In genomic region chr5:125477533-125477932, GRCm38 (mm10) we compare ENCODE assay signal across 9 mouse cellular contexts. TPM values are rescaled to one million over a fixed set of nuclear protein-coding genes. Genes with fewer than 3 reads are reported as not detected.
DNase-seq lines count a peak whose midpoint lies in the region; ATAC-seq and TF ChIP-seq lines count a peak whose summit lies in the region.
"Had no signal": no experiment of that assay in that cellular context is flagged by ENCODE, and none has a peak within 500 bp of the region (broad histone marks: within the 10 kb centered on the region; RNA-seq: fewer than 3 reads in every experiment).

No protein-coding gene starts in this region.

- DNase-seq in embryo, embryonic 10.5 days (ENCODE audit: low spot score): peak; percentile 23
- no peak for DNase-seq in embryo, embryonic 10 days (ENCODE audit: low spot score)
- no peak for DNase-seq in midbrain, embryonic 11.5 days (ENCODE audit: low spot score, missing footprints)
- DNase-seq in ovary, adult 18-20 months (ENCODE audit: low spot score): no peak
- no peak for DNase-seq in adrenal gland, postnatal 36 days
- DNase-seq in kidney, postnatal 4 days: no peak

- H3K27ac ChIP-seq in bone marrow macrophage, adult 2 months (ENCODE audit: insufficient read depth, low read depth, low read length): no peak overlapping the region
- H3K27ac ChIP-seq in hindbrain, embryonic 13.5 days: no peak overlapping the region
- no peak overlapping the region for H3K27ac ChIP-seq in midbrain, embryonic 11.5 days (ENCODE audit: low read depth, low read length)

- H3K27me3 ChIP-seq in hindbrain, embryonic 13.5 days: no peaks in the 10 kb centered on the region
- H3K27me3 ChIP-seq in midbrain, embryonic 11.5 days (ENCODE audit: control insufficient read depth, insufficient read depth, low read length): no peaks in the 10 kb centered on the region

- no peak for ATAC-seq in hindbrain, embryonic 13.5 days (ENCODE audit: low FRiP score)
- no peak for ATAC-seq in midbrain, embryonic 11.5 days (ENCODE audit: low FRiP score)
- ATAC-seq: lung, postnatal 0 days had no signal

- 76% methylated on average over 7 of the region's 7 CpGs for WGBS in hindbrain, embryonic 13.5 days
- WGBS in midbrain, embryonic 11.5 days: 71% methylated on average over 7 of the region's 7 CpGs

- H3K9me3 ChIP-seq in hindbrain, embryonic 13.5 days: no peaks in the 10 kb centered on the region
- H3K9me3 ChIP-seq in midbrain, embryonic 11.5 days (ENCODE audit: control insufficient read depth, low read length): no peaks in the 10 kb centered on the region

- peak overlapping the region; percentile 68 for H3K4me3 ChIP-seq in bone marrow macrophage, adult 2 months (ENCODE audit: insufficient read depth, low read length)
- H3K4me3 ChIP-seq in hindbrain, embryonic 13.5 days: peak overlapping the region; percentile 84; the same call in 1 of the 2 replicates
- H3K4me3 ChIP-seq in midbrain, embryonic 11.5 days (ENCODE audit: low read depth, low read length): peak overlapping the region; percentile 83

- peak overlapping the region; percentile 88 for H3K9ac ChIP-seq in hindbrain, embryonic 13.5 days
- no peak overlapping the region; the same call in 1 of the 2 replicates for H3K9ac ChIP-seq in midbrain, embryonic 11.5 days (ENCODE audit: low read length)

- TF ChIP-seq POLR2A in bone marrow macrophage, adult 2 months (IDR thresholded peaks at IDR 0.05; ENCODE audit: borderline replicate concordance, low read depth, low read length): no peak

- H3K4me2 ChIP-seq in hindbrain, embryonic 13.5 days: peak overlapping the region; percentile 91
- peak overlapping the region; percentile 58 for H3K4me2 ChIP-seq in midbrain, embryonic 11.5 days

- peaks cover 14% of the 10 kb centered on the region; the same call in 1 of the 2 replicates for H3K36me3 ChIP-seq in hindbrain, embryonic 13.5 days
- H3K36me3 ChIP-seq in midbrain, embryonic 11.5 days (ENCODE audit: control insufficient read depth, insufficient read depth, low read length): no peaks in the 10 kb centered on the region

- peaks cover 35% of the 10 kb centered on the region for H3K4me1 ChIP-seq in bone marrow macrophage, adult 2 months (ENCODE audit: control insufficient read depth, insufficient read depth, low read length)
- peaks cover 47% of the 10 kb centered on the region for H3K4me1 ChIP-seq in hindbrain, embryonic 13.5 days (replicated peaks)
- peaks cover 22% of the 10 kb centered on the region for H3K4me1 ChIP-seq in midbrain, embryonic 11.5 days (ENCODE audit: control insufficient read depth, insufficient read depth, low read length)

- TF ChIP-seq CTCF in bone marrow macrophage, adult 2 months (IDR thresholded peaks at IDR 0.05; ENCODE audit: low read depth, low read length): no peak

RNA-seq across cellular contexts. Expression of gene Aacs, which starts 1.9 kb away (rescaled TPM):
- polyA plus RNA-seq in bone marrow macrophage, adult 2 months (2012; ENCODE audit: insufficient read depth, insufficient read length, missing spikeins): 10.3 and 19.0 TPM in 2 replicates
- 60.0 and 62.4 TPM in 2 replicates for polyA plus RNA-seq in hindbrain, embryonic 13.5 days (2015; fragmentation: Nextera tagmentation; extraction: Ambion mirVana)
- 45.6 and 53.2 TPM in 2 replicates for polyA plus RNA-seq in midbrain, embryonic 11.5 days (2014; fragmentation: Nextera tagmentation; extraction: Ambion mirVana)
- total RNA-seq in adrenal gland, postnatal 36 days (2021): 100 to 1,000 TPM in 1 of 2 experiments, 10 to 100 TPM in 1; 96.1 to 101 TPM

RNA-seq across cellular contexts. Expression of gene Bri3bp, which starts 36.2 kb away (rescaled TPM):
- polyA plus RNA-seq in bone marrow macrophage, adult 2 months (2012; ENCODE audit: insufficient read depth, insufficient read length, missing spikeins): 11.6 and 11.8 TPM in 2 replicates
- polyA plus RNA-seq in hindbrain, embryonic 13.5 days (2015; fragmentation: Nextera tagmentation; extraction: Ambion mirVana): 31.4 and 35.6 TPM in 2 replicates
- 28.4 and 29.4 TPM in 2 replicates for polyA plus RNA-seq in midbrain, embryonic 11.5 days (2014; fragmentation: Nextera tagmentation; extraction: Ambion mirVana)
- total RNA-seq in adrenal gland, postnatal 36 days (2021): 10 to 100 TPM; 25.6 to 39.0 TPM

RNA-seq across cellular contexts. Expression of gene Dhx37, which starts 43.6 kb away (rescaled TPM):
- 13.1 and 18.4 TPM in 2 replicates for polyA plus RNA-seq in bone marrow macrophage, adult 2 months (2012; ENCODE audit: insufficient read depth, insufficient read length, missing spikeins)
- 10.4 and 11.7 TPM in 2 replicates for polyA plus RNA-seq in hindbrain, embryonic 13.5 days (2015; fragmentation: Nextera tagmentation; extraction: Ambion mirVana)
- polyA plus RNA-seq in midbrain, embryonic 11.5 days (2014; fragmentation: Nextera tagmentation; extraction: Ambion mirVana): 9.2 and 9.9 TPM in 2 replicates
- total RNA-seq in adrenal gland, postnatal 36 days (2021): 10 to 100 TPM; 16.3 to 21.9 TPM

RNA-seq across cellular contexts. Expression of gene Tmem132b, which starts 54.0 kb away (rescaled TPM):
- not detected in 2 replicates for polyA plus RNA-seq in bone marrow macrophage, adult 2 months (2012; ENCODE audit: insufficient read depth, insufficient read length, missing spikeins)
- polyA plus RNA-seq in hindbrain, embryonic 13.5 days (2015; fragmentation: Nextera tagmentation; extraction: Ambion mirVana): 3.0 and 3.4 TPM in 2 replicates
- polyA plus RNA-seq in midbrain, embryonic 11.5 days (2014; fragmentation: Nextera tagmentation; extraction: Ambion mirVana): 0.42 and 0.50 TPM in 2 replicates
- total RNA-seq in adrenal gland, postnatal 36 days (2021): under 1 TPM; 0.76 to 0.95 TPM
- polyA plus RNA-seq: lung, postnatal 0 days had no signal
